Mouse (Mus musculus) embryo, embryonic 10 days (tissue): ENCODE results near the gene Dscaml1.
"Not testable (repeated sequence)": the region's sequence is repeated elsewhere in the genome, so short reads cannot be mapped to it uniquely, and the experiment has no call there.

Experiments used
- DNase-seq: peaks from one replicate; pipeline ENCODE4 v3.0.0-alpha.2; 2015; ENCODE audit warnings: low spot score

Dscaml1 gene

DNA sequence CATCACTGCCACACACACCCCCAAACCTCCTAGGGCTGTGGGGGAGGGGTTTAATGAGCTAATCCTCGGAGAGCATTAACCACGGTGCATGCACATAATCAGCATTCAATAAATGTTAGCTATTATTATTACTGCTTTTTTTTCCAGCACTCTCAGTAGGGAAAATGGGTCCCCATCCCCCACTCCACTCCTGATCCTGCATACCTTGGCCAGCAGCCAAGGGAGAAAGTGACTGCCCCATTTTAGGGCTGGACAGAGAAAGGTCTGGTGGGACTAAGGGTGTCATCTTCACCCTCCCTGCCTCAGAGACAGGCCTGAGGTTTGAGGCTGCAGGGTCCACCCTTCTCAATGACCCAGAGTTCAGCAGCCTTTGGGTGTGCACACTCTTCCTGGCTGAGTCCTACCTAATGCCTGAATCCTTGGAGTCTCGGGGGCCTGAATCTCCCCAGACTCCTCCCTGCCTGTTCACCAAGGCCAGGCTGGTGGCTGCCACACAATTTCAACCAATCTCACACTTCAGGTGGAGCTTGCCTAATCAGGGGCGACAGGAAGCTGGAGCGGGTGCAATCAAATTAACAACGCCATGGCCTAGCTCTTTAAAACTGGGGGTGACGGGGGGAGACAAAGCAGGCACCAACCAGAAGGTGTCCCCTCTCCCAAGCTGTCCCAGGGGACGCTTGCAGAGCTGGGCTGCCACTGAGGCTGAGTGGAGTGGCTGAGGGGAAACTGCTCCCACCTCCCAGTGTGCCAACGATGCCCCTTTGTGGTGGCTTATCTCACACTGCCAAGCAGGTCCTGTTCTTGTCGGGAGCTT lies 267.2 kb downstream of the Dscaml1 start:
- no peak for DNase-seq

DNA sequence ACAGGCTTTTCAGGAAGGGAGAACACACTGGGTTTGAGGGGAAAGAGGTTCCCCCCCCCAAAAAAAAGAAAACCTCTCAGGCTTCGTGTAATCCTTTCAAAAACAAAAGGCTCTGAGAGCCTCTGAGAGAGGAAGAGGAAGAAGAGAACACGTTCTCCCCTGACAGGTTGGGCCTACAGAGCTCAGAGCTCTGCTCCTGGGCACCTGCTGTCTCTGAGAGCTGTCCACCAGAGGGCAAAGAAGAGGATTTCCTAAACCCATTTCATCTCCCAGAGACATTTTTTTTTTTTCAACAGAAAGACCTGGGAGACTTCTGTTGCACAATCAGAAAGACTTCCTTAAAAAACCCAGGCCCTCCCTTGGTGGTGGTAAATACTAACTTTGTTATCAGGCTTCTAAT lies 267.8 kb downstream of the Dscaml1 start:
- DNase-seq, result no peak

DNA sequence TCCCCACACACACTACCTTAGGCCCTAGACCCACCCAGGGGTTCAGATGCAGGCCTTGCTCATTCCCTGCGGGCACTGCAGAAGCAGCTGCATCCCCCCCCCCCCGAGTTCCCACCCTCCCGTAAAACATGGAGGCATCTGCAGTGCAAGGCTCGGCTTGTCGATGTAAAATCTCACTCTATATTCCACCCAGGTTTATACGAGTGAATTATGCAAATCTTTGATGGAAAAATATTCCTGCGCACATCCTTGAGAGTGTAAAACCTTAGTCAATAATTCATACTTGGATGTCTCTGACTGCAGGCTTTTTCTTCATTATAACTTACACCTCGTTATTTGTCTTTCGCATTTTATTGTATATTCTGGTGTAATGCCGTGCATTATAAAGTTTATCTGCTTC lies 272.7 kb downstream of the Dscaml1 start:
- DNase-seq, result no peak

DNA sequence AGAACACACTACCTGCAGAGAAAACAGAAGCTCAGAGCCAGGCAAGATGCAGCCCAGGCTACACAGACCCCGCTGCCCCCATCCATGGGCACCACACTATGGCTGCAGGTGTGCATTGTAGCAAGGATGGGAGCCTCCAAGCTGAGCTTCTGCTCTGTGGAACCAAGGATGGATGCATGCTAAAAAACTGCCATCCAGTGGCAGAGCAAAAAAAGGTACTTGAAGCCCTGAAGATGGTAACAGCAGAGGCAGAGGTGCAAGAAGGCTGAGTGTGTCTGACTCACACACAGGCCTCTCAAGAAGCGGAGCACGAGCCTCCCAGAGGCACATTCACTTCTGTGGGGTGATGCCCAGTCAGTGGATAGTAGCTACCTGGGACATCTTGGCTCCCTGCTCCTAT lies 276.8 kb downstream of the Dscaml1 start:
- DNase-seq, result no peak

DNA sequence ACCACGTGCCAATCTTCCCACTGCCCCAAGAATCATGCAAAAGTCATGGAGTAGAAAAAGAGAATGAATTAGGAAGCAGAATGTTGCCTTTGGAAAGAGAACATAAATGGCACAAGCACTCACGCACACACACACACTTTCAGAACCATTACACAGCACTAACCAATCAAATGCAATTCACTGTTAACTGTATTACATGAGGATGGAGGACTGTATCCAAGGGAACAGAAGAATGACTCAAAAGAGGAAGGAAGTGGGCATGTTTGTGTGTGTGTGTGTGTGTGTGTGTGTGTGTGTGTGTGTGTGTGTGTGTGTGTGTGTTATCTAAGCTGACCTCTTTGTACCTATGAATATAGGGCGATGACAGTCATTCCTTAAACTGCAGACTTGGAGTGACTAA lies 278.0 kb downstream of the Dscaml1 start:
- no peak for DNase-seq

DNA sequence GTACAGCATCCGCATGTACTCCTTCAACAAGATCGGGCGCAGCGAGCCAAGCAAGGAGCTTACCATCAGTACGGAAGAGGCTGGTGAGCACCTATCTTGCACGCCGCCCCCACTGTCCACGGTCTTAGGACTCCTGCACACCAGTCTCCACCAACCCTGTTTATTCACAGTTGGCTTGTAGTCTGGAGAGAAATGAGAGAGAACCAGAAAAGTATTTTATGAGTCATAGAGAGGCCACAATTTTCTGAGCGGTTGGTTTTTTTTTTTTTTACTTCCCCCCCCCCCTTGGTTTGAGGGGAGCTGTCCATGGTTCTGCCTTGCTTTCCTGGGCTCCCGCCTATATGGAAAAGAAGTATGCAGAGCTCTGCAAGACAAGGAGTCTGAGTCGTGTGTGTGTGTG lies 283.9 kb downstream of the Dscaml1 start:
- DNase-seq, result no peak

DNA sequence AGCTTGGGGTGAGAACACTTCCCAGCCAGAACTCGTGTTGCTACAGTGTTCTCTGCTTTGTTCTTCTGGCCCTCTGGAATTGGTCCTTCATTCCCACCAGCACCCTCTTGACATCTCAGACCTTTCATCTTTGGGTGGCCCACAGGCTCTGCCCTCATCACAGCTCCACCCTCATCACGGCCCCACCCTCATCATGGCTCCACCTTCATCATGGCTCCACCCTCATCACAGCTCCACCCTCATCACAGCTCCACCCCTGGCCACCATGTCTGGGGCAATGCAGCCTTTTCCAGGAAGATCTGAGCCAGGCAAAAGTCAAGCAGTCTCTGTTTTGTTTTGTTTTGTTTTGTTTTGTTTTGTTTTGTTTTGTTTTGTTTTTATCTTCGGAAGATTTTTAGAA lies 289.0 kb downstream of the Dscaml1 start:
- no peak for DNase-seq

DNA sequence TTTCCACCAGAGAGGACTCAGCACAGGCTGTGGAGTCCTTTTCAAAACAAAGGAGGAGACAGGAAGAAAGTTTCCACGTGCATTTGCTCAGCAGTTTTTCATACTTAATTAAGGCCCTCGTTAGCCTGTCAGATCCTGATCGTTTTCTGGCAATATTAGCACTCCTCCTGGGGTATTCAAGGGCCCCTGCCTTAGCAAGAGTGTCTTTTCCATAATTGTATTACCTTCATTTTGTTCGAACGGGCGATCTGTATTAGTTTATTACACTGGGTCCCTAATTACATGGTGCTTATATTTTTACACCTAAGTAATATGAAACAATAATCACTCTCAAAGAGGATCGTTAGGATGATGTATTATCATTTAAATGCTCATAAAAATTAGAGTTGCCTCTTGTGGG lies 293.6 kb downstream of the Dscaml1 start:
- no peak for DNase-seq

DNA sequence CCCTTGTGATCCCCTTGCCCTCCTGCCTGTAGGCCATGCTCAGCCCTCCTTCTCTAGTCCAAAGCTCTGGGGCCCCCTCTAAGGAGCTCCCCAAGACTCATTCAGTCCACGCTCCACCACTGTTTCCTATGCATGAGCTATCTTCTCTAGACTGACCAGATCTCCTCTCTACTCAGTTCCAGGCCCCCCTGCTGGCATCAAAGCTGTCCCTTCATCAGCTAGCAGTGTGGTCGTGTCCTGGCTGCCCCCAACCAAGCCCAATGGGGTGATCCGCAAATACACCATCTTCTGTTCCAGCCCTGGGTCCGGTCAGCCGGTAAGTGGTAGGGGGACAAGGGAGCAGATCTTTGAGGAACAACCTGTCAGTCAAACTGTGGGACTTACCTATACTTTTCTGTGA lies 305.4 kb downstream of the Dscaml1 start:
- DNase-seq, result no peak

DNA sequence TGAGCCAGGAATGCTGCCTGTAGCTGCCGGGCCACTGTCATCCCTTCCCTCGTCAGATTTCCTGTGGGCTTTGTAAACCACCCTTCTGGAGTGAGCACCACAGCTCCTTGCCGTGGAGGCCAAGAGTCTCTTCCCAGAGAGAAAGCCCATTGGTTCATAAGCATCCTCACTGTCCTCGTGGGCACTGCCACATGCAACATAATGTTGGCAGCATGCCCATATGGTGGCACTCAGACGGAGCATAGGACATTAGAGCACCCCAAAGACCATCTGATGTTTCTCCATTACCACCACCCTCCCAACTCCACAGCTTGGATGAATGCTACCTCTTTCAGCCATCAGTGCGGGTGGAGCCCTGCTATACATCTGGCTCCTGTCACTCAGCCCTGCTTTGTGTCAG lies 306.8 kb downstream of the Dscaml1 start:
- DNase-seq, result no peak

DNA sequence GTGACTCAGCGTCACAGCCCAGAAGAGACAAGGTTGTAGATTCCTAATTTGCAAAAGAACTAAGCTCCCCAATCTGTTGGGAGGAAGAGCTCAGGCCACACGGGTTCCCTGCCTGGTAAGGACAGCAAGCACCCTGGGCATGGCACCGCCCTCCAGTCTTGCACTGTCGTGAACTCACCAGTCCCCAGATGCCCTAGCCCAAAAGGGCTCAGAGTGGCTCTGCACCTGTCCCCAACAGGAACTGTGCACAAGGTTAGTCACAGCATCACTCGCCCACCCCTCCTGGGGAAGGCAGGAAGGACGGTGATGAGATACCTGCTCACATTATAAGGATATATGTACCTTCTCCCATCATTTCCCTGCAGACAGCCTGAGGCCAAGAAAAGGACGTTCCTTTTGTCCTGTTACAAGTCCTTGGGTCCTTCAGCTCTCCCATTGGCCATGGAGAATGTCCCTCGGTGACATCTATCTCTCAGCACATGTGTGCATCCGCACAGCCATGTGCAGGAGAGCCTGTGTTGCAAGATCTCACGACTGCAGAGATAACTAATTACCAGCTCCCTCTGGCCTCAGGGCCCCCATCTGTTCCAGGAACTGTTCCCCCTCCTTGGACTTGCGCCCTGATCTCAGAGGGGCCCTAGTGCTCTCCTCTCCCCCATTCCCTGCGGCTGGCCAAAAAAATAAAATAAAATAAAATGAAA lies 312.7 kb downstream of the Dscaml1 start:
- DNase-seq, result no peak

DNA sequence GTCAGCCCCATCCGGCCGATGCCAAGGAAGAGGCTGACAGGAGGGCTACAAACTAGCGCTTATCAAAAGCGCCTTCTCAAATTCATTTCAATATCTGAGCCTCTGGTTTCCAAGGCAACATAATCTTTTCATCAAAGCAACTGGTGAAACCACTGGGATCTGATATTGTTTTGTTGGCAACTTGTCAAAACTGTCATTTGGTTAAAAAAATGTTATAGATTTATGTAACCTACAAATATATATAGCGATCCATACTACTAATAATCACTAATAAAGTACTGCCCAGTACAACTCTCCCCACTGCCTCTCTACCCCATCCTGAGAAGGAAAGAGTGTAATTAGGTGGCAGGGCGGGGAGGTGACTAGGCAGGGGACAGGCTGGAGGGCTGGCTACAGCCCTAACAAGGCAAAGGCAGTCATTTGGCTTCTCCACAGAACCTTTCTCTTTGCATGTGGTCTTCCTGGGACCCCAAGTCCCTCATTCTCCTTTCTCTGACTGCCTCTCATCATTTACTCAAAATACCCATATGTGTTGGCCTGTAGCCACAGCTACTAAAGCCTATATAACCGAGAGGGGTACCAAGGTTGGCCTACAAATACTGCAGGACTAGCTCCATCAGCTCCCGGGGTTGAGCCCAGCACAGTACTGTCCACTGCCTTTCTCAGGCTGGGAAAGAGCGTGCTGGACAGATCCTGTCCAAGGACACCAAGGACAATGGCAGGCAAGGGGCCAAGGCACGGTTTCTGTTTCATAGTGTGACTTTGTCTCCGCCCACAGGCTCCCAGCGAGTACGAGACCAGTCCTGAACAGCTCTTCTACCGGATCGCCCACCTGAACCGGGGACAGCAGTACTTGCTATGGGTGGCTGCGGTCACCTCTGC lies 313.5 kb downstream of the Dscaml1 start:
- no peak for DNase-seq

DNA sequence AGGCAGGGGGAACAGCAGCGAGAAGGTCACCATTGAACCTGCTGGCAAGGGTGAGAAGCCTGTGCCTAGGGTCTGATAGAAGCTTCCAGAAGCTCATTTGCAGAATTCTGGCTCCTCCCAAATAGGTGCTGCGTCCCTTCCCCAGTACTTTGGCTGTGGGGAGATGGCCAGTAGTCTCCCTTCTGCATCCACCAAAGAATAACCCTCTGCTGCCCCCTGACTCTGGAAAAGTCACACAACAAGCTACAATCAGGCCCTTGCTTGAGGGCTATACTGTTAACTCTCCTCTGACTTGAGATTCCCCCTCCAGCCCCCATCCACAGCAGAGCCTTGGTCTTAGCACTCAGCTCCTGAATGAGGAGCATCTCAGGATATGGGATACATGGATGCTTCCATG lies 314.2 kb downstream of the Dscaml1 start:
- peak; percentile 23 for DNase-seq

DNA sequence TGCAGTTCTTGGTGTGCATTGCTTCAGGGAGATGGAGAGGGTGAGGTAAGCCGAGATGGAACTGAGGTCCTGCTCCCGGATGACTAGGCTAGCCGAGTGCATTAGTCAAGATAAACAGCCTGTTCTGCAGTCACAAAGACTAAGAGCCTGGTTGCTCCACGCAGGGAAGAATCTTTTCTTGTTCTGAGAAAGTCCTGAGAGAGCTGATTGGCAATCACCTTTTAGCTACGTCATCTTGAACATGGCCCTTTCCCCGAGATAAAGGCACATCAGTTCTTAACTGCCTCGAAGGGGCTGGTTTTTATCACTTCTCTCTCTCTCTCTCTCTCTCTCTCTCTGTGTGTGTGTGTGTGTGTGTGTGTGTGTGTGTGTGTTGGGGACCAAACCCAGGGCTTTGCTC lies 319.0 kb downstream of the Dscaml1 start:
- DNase-seq, result no peak

DNA sequence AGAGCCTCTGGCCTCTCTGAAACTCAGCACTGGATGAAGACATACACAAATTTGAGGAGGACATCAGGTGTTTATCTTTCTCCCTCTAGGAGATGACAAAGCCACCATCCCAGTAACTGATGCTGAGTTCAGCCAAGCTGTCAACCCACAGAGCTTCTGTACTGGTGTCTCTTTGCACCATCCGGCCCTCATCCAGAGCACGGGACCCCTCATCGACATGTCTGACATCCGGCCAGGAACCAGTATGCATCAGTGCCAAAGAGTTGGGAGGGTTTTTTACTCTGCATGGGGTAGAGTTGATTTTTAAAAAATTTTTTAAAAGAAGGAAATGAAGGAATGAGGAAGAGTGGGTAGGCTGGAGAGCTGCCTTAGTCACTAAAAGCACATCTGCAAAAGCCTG lies 323.5 kb downstream of the Dscaml1 start:
- no peak for DNase-seq

DNA sequence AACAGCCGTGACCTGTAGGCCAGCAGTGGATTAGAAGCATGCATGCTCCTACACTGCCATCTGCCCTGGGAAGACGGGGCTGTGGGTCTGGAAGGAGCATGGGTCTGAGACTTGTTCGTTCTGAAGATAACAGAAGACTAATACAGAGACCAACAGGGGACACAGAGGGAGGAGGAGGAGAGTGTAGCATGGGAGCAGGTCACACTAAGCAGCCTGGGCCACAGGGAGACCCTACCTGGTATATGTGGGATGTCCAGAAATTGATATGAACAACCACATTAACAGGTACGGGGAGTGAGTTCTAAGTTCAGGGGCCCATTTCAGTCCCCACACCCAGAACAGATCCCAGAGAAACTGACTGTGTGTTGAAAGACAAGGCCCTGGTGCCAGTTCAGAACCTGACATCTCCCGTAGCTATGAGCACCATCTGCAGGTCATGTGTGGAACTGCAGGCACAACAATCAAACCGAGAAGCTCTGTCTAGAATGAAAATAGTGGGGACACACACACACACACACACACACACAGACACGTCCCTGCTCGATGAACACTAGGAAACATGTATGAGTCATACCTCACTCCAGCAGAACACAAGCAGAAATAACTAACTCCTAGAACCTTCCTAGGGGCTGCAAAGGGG lies 328.1 kb downstream of the Dscaml1 start:
- peak; percentile 85 for DNase-seq

DNA sequence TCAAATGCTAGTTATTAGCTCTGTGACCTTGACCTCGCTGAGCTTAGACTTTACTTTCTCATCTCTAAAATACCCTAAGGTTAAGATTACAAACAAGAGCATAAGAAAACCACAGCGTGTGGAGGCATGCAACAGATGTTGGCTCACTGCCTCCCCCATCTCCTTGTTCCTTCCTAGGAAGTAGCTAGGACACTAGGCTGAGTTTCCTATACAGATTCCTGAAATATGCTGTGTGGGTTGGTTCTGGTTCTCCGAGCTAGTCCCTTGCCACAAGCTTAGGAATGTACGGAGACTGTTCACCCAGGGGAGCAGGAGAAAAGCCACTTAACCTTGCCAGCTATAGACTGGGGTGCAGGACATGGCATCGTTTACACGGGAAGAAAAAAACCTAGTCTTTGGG lies 339.8 kb downstream of the Dscaml1 start:
- no peak for DNase-seq

DNA sequence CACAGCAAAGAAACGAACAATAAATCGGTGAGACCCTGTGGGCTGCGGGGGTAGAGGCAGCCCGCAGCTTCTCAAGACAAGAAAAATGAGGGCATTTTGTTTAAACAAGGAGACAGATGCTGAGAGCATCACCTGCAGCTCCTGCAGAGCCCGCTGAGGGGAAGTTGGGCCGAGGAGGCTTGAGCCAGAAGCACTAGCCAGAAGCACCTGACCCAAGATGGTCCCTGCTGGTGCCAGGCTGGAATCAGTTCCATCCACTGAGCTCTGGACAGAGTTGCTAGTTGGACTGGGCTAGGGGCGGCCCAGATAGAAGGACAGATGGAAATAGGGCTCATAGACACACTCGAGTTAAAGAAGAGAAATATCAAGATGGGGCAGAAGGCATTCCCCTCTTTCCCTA lies 340.7 kb downstream of the Dscaml1 start:
- DNase-seq, result no peak

DNA sequence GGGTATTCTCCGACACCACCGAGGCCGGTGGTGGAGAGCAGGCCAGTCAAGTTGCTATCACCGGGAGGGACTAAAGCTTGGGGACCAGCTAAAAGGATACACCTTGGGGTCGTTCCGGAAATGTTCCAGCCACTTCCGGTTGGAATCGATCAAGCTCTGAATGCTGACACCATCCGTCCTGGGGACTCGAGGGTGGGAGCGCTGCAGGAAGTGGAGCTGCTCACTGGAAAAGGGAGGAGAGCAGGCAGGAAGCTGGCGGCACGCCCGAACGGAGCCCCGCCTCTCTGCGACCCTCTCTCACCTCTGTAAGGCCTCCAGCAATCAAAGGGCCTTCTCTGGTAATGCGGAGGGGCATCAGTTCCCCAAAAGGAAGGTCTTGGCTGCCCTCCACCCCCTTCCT lies 342.0 kb downstream of the Dscaml1 start:
- DNase-seq, result no peak

DNA sequence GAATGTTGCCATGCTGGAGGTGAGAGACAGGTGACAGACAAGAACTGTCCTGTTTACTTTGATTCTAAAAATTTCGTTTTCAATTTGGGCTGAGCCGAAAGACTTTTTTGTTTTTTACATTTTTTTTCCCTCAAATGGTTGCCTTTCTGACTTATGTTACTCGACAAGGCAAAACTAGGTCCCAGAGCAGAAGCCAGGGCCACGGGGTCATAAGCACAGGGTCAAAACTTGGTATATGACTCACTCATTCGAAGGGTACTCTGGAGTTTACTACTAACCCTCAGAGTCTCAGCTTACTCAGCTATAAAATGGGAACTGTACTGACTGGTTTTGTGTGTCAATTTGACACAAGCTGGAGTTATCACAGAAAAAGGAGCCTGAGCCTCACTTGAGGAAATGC lies 343.2 kb downstream of the Dscaml1 start:
- DNase-seq, result no peak

DNA sequence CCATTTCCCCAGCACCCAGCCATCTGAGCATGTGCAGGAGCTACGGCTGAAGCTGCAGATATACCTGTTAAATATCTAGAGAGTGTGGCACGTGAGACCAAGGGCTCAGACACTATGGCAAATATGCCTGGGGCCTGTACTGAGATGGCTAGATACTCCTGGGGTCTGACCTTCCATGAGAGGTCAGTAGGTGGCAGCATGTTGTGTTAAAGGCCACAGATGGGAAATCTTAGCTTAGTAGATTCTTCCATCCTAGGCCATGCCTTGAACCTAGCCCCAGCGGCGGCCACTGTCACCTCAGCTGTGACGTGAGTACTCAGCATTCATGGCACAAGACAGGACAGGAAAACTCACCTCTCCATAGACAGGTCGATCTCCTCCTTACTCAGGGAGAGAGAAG lies 347.7 kb downstream of the Dscaml1 start:
- peak; percentile 14 for DNase-seq

DNA sequence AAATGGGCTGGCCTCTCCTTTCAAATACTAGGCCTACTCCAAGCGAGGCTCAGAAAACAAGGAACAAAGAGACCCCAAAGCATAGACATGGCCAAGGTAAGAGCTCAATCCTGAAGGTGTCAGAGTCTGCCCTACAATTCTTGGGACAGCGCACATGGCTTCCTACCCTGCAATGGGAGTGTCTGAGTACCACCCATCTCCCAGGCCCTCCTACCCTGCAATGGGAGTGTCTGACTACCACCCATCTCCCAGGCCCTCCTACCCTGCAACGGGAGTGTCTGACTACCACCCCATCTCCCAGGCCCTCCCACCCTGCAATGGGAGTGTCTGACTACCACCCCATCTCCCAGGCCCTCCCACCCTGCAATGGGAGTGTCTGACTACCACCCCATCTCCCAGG lies 349.7 kb downstream of the Dscaml1 start:
- DNase-seq, result not testable (repeated sequence)
